Mouse (Mus musculus) T-helper 1 cell (primary cell): ENCODE data around the gene Slc38a6.

Source experiments
- in situ Hi-C: fragments of 300-600 bp; cut with MboI, MseI; formaldehyde crosslinking; loops from one replicate; pipeline ENCODE4 v1.15.1; 2025; ENCODE audit warnings: high pct_unique_total_duplicates

Slc38a6 gene

GRCm38 (mm10) chr12:73355084-73355775 is 68.7 kb downstream of the Slc38a6 start:
- in situ Hi-C loops = no loop called here

GRCm38 (mm10) chr12:73356696-73357095 is 70.1 kb downstream of the Slc38a6 start:
- in situ Hi-C loops = no loop called here

GRCm38 (mm10) chr12:73357311-73357710 is 70.7 kb downstream of the Slc38a6 start:
- in situ Hi-C loops = no loop called here

- in situ Hi-C loops = no loop called here
Measured at GRCm38 (mm10) chr12:73357736-73358135, 71.2 kb downstream of the Slc38a6 start.

GRCm38 (mm10) chr12:73358640-73359039 is 72.1 kb downstream of the Slc38a6 start:
- in situ Hi-C loops = no loop called here

DNA sequence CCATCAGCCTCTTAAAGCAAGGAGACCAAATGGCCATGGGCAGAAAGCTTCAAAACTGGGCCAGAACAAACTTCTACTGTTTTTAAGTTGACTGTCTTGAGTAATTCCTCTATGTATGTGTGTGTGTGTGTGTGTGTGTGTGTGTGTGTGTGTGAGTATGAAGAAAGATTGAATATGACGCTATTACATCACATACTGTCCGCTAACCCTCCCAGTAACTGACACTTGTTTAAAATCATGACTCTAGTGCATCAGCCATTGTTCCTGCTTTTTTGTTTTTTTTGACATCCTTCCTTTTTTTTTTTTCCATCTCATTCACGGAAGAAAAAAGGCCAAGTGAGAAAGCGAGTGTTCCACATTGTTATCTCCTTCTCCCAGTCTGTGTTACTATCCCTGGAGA is 72.9 kb downstream of the Slc38a6 start:
- in situ Hi-C loops = no loop called here

GRCm38 (mm10) chr12:73361201-73361600 is 74.6 kb downstream of the Slc38a6 start:
- in situ Hi-C loops = no loop called here

GRCm38 (mm10) chr12:73363401-73363800 is 76.8 kb downstream of the Slc38a6 start:
- in situ Hi-C loops = no loop called here

DNA sequence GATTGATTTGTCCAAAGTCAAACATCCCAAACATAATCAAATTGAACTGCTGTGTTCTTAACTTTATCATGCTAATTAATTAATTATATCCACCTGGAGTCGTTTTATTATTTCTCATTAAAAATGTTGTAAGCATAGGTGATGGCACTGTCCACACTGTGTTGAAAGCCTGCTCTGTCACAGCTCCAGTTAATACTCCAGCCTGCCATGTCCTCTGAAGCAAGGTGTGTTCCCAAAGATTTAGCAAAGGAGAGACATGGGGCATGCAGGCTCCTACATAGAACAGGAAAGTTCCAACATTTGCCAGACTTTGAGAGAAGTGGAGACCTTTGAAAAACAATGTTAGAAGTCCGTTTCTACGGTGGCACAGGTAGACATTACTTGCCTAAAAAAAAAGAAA is 77.4 kb downstream of the Slc38a6 start:
- in situ Hi-C loops = no loop called here

GRCm38 (mm10) chr12:73366581-73366980 is 80.0 kb downstream of the Slc38a6 start:
- in situ Hi-C loops = no loop called here

DNA sequence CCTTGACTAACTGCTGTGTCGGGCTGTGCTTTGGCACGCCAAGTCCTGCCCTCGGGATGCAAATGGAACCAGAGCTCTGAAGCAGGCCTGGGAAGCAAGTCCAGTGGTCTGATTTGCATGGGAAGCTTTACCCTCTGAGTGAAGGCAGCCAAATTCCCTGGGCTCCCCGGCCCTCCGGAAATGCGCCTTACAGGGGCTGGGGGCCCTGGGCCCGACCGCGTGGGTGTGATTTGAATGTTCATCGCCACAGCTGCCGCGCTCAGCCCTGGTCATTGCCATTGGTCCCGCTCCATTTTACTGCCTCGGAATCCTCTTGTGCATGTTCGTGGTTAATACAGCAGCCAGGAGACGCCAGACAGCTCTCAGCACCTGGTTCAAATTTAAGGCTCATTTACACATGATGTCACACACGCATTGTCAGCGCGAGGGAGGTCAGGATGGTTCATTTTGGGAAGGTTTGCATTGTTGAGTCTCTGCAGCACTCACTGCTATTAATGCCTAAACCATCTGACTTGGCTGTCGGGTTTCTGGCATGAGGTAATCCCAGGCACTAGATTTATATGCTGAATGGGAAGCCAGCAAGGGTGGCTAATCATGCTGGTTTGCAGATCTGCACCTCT is 81.0 kb downstream of the Slc38a6 start:
- in situ Hi-C loops = no loop called here

DNA sequence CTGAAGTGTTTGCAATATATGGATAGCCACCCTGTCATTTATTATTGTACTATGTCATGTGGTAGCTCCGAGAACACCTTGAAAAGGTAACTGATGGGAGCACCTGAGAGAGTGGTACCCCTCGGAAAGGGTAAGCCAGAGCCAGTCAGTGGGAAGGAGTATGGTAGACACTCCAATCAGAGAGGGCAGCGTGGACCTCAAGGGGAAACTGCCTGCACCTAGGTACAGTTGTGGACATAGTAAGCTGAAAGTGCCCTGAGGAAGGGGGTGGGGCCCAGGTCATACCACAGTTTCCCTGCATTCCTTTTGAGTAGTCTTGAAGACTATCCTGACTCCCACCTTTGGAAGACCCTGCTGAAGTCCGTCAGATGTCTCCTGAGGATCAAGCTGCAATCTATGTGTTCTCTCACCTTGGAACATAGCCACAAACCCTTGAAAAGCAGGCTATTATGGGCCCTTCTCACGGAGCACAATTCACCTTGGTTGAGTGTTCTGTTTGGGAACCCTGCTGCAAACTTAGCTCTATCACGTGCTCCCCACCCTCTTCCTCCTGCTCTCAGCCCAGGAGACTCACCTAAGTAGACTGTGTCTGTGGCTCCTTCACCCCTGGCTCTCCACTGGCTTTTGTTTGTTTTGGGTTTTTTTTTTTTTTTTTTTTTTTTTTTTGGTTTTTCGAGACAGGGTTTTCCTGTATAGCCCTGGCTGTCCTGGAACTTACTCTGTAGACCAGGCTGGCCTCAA is 82.5 kb downstream of the Slc38a6 start:
- in situ Hi-C loops = no loop called here

DNA sequence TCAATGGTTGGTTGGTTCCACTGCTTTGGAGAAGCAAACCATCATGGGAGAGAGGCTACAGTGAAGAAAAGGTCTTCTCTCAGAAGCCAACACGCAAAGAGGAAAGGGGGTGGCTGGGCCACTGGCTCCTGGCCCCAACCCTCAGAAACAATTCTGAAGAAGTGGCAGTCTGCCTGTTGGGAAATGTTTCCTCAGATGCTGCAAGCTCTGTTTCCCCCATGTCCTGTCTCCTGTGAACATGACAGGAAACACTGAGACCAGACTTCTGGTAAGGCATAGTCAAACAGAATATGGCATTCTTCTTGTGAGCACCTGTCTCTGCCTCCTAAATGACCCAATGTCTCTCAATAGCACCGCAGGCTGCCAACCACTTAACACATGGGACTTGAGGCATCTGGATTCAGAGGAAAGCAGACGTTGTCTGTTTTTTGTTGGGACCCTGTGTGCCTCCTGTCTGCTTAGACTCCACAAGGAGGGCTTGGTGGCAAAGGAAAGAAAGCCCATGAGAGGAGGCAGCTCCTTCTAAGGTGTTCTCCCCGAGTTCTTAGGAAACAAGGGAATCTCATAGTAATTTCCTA is 83.9 kb downstream of the Slc38a6 start:
- in situ Hi-C loops = no loop called here

DNA sequence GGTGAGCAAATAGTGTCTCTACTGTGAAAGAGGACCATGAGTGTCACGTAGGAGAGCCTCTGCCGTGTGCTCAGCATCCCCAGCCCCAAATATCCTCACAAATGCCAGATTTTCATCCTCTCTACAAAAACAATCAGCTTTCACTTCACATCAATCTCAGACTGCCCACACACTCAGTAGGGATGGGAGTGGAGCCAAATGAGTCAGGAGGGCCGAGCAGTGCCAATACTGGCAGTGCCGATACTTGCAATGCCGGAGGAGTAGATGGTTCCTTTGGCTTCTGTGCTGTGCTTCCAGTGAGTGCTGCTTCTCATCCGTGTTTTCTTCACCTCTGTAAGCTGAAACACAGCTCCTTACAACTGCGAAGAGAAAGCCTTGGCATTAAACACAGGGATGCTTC is 84.6 kb downstream of the Slc38a6 start:
- in situ Hi-C loops = no loop called here

DNA sequence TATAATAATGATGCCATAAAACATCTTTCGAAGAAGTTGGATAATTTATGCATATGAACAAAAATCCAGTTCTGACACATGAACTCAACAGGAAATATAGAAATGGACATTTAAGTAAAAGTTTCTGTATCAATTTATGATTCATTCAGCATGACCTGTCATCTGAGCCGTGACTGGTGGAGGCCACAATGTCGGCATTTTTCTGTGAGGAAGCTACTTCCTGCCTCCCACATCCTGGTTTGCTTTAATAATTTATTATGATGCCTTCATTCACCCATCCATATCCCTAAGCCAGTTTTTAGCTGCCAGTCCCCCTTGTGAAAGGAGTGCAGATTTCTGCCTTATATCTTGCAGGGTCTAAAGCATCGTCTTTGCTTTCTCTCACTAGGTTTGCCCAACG is 91.4 kb downstream of the Slc38a6 start:
- in situ Hi-C loops = no loop called here

DNA sequence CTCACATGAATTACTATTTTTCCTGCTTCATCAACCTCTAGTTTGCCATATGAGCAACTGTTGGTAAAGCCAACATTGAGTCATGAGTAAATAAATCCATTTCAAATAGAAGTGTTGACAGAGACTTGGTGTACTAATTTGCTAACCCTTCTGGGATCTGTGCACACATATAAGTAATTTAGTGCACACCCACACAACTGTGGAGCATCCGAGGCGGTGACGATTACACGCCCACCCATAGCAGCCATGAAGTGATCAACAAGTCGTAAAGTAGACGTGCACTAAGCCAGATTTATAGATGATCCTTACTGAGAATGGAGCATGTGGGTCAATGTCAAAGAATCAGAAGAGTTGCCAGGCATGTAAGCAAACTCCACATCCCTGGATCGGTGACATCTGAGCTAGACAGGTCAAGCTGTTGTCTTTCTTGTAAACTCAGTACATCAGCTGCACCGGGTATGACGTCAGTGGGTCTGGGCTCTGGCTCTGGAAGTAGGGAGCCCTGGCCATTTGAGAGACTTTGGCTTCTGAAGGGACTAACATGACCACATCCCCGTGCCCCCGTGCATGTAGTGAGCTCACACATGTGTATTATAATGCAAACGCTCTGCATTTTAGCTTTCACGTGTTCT is 92.3 kb downstream of the Slc38a6 start:
- in situ Hi-C loops = no loop called here

- in situ Hi-C loops = no loop called here
Measured at GRCm38 (mm10) chr12:73380686-73381360, 94.2 kb downstream of the Slc38a6 start.

GRCm38 (mm10) chr12:73381452-73381851 is 94.9 kb downstream of the Slc38a6 start:
- in situ Hi-C loops = no loop called here

- in situ Hi-C loops = no loop called here
Measured at GRCm38 (mm10) chr12:73382290-73383178, 96.0 kb downstream of the Slc38a6 start.

DNA sequence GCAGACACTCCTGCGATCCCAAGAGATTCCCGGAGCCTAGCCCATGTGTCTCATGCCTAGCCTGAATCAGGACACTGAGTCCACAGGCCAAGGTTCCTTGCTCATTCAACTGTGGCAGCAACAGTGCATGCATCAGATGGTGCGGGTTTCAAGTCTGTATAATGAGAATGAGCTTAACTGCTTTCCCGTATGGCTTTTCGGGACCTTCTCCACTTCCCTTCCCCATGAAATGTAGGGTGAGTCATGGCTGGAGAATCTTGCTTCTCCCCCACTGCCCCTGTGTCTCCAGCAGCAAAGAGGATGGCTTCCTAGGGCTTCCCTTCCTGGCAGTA is 96.6 kb downstream of the Slc38a6 start:
- in situ Hi-C loops = no loop called here

DNA sequence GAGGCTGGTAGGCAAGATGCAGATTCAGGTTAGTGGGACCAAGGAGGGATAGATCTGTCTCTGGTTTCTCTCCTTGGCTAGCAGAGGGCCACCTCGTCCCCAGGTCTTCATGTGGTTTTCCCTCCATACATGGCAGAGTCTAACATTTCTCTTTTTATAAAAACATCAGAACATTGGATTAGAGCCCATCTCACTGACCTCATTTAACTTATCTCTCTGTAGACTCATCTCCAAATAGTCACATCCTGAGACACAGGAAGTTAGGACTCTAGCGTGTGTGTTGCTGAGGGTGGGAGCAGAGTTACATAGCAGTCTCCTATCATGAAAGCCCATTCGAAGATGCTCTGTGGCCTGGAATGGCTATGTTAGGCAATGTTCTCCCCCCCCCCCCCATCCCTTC is 97.3 kb downstream of the Slc38a6 start:
- in situ Hi-C loops = no loop called here
